Mouse (Mus musculus) T-helper 1 cell (primary cell): ENCODE data around the gene Derl2.

Experiments used
- in situ Hi-C: fragments of 300-600 bp; cut with MboI, MseI; formaldehyde crosslinking; loops from one replicate; pipeline ENCODE4 v1.15.1; 2025; ENCODE audit warnings: high pct_unique_total_duplicates

Derl2 gene

GRCm38 (mm10) chr11:71019201-71020068, at the start of gene Derl2, which contains the start of gene Mis12:
TSS of gene Derl2 (minus strand) at chr11:71019841.
TSS of gene Mis12 (plus strand) at chr11:71019611.
- in situ Hi-C loops = no loop called here

DNA sequence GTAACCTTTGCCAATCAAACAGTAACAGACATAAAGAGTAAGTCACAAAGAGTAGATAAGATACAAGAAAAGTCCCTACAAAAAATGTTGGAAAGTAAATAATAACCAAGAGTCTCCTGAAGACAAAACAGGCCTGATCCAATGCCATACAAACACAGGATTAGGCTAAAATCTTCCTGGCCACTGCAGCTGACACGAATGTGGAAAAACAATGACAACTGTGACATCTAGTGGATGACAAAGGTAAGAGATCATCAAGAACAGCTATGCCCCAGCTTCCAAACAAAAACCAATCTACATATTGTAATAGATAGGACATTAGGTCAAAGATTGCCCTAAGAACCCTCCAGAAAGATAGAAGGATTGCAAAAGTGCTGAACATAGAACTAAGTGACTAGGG, 32.9 kb upstream of the Derl2 start:
- in situ Hi-C loops = no loop called here

DNA sequence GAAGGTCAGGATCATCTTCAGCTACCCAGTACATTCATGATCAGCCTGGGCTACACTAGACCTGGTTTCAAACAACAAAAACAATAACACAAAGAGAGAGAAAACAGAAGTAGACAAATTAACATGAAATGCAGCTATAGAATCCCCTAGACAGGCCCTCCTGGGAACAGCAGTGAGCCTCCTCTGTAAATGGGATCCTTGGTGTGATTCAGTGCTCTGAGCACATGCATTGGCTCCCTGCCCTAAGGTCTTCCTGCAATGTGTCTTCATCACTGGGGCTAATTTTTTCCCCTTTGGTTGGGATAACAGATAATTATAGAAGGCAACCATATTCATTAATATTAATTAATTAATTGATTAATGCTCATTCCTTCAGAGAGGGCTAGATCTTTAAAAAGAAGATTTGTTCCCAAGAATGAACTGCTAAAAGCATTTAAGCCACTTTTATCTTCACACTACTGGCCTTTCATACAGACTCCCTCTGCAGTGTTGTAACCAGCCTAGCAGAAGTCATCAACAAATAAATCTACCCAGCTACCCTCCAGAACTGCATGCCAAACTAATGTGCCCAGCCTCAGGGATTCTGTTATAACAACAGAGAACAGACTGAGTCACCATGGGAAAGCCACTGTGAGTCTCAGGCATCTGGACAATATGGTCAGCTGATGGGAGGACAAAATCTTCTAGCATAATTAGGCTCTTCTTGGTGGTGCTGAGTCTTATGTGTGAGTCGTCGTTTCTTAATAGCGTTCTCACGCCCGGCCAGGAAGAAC, 20.1 kb upstream of the Derl2 start:
- in situ Hi-C loops = no loop called here

DNA sequence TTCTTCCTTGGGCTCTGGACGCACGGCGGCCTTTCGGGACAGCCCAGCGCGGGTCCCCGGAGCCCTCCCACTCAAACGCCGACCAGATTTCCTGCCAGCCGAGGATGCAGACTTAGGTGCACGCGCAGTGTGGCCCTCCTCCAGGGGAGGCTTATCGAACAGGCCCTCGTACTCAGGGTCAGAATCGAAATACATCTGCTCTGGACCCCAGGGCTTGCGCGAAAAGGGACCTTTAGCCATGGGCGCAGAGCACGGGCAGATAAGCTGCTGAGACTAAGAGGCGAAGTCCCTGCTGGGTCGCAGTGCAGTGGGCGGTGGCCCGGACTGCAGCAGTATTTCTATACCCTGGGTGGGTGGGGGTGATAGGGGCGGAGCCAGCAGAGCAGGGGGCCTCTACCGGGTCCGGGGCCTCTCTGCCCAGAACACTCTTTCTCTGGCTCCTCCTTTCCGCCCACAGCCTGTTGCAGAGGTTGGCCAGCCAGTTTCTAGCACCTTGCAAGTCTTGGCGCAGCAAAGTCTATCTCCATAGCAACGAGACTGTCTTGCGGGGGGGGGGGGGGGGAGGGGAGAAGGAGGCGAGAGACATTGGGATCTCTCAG, 13.6 kb upstream of the Derl2 start, which contains the start of gene 6330403K07Rik:
TSS of gene 6330403K07Rik (minus strand) at position 351 of the 599 bp plus-strand sequence.
- in situ Hi-C loops = no loop called here

DNA sequence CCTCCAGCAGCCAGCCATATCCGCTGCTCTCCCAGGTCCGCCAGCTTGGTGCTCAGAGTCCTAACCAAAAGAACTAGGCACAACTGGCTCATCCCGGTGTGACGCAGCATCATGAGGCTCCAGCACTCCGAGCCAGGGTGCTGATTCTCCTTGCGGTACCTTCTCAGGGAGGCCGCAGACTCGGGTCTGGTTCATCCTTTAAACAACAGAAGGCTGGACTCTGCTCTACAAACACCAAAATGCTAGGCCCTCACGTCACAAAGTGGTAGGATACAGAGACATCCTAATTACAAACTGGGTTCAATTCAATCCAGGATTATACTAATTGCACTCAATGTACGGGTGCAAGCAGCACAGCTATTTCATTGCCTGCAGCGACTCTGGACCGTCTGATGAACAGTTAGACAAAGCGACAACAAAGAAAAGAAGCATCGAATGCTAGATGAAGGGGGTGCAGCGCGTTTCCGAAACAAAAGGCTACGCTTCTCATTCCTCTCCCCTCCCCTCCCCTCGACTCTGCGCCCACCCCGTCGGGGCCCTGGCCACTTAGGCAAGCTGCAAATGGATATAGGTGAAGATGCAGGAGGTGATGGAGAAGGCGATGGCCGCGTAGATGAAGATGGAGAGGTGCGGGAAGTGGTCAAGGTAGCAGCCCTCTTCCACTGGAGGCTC, 13.0 kb upstream of the Derl2 start:
- in situ Hi-C loops = no loop called here

DNA sequence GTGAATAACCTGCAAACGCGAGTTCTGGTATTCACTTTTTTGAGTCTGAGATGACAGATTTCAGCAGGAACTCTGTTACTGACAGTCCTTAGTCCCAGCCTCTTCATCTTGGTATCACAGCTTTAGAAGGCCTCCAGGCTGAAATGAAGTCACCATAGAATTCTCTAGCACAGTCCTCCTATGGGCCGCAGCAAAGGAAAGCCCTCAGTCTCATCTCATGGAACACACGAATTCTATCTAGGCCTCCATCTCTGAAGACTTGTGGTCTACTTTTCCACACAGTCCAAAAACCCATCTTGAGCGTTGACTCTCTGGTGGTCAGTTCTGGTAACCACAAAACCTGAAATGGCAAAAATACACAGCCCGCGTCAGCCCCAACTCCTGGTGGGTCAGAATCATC, 12.4 kb upstream of the Derl2 start:
- in situ Hi-C loops = no loop called here

DNA sequence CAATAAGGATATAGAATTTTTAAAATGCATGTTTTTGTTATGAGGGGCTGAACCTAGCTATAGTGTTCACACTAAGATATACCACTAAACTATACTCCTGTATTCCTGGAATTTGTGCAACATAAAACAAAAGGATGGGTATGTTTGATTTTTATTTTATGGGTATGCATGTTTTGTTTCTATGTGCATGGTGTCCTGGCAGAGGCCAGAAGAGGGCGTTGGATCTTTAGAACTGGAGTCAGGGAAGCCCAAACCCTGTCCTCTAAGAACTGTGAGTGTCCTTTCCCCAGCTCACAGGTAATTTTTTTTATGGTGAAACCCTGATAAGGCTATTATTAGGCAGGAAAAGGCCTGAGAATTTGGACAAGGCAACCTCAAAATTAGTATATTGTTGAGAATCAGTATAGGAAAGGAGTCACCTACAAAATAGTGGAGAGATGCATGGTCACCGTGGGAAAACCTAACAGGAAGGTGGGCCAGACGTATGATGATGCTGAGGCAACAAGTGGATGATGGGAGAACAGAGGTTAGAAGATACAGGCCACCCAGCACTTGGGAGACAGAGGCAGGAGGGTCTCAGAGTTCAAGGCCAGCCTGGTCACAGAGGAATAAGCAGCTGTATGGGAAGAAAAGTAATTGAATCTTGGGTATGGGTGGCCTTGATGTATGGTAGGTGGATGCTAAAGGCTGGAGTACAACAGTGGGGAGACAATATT, 9.9 kb upstream of the Derl2 start:
- in situ Hi-C loops = no loop called here

DNA sequence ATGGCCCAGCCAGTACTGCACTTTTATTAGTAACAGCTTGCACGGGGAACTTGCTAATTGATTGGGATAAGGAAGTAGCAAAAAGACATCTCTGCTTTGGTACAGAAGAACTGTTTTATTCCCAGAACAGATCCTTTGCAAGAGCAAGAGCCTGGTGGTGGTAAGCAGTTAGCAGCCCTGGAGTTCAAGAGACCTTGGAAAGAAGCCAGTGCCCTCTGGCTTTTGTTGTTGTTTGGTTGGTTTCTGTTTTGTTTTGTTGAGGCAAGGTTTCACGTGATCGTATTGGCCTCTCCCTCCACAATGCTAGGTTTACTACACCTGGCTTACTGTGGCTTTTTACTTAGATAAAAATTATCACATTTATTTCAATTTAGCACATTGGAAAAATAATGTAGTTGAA, 8.6 kb upstream of the Derl2 start:
- in situ Hi-C loops = no loop called here

DNA sequence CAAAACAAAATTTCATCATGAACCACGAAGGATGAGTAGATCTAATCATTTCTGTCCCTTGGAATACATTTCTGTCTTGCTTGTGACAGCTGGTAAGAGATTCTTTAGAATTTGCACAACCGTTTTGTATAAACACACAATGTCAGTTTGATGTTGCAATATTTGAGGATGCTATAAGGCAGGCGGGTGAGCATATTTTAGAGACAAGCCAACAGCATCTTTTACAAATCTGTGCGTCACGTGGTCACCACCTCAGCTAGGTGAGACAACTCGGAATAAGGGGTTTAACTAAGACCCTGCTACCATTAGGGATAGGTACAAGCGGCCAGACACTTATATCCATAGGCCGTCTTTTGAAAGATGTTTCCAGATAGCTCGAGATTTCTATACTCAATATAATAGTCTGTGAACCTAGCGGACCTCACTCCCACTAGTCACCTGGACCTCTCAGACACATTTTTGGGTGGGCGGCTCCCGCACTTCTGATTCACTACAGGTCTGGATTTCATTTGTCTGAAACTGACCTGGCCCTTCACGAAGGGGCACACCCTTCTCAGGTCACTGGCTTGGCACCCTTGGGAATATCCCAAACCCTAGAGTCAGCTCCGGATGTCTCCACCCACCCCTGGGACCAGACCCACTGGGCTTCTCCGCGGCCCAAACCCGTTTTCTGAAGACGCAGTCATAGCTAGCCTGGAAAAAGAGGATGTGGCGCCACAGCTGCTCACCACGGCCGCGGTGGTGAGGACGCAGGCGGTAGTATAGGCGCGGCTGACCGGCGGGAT, 1.0 kb downstream of the Derl2 start:
- in situ Hi-C loops = no loop called here

DNA sequence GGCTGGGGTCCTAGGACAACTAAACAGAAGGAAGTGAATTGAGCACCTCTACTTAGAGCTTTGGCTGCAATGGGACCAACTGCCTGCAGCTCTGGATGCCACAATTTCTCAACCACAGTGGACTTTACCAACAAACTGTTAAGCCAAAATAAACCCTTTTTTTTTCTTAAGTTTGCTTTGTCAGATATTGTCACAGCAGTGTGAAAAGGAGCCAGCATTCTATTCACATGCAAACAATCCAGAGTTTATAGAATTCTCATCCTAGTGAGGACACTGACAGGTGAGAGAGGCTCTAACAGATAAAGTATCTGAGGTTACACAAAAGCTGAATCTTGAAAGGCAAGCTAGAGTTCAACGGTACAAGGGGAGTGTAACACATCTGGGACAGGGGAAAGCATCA, 2.6 kb downstream of the Derl2 start:
- in situ Hi-C loops = no loop called here

- in situ Hi-C loops = no loop called here
These were observed 6.9 kb downstream of the Derl2 start for GRCm38 (mm10) chr11:71012743-71013142.

- in situ Hi-C loops = no loop called here
These were observed 11.3 kb downstream of the Derl2 start for GRCm38 (mm10) chr11:71008321-71008720.

DNA sequence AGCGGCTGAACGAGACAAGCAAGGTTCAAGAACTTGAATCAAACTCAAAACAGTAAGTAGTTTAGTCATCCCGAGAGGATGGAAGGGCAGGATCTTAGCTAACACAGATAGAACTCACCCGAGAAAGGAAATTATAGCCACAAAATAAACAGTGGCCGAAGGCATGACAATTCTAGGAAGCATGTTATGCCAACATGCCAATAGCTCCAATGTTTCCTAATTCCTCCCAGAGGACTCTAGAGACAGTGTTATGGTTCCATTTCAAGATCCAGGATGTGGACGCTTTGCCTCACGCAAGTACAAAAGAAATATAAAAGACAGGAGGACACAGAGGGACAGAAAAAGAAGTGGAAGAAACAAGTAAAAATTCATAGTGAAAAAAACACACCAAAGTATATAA, 11.8 kb downstream of the Derl2 start:
- in situ Hi-C loops = no loop called here

DNA sequence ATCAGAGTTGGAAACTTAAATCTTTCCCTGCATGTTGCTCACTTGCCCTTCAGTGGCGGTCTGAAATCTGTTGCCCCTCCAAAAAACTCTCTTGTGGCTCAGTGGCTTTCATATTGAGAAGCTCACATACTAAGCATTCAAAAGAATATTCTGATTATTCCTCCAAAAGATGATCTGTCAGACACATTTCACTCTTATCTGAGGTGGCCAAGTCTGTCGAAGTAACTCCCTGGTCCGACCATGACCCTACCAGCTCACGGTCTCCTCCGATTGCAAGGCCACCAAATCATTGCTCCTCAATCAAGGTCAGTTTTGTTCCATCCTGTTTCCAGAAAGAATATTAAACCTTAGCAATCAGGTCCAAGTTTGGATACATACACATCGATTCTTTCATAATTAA, 12.6 kb downstream of the Derl2 start:
- in situ Hi-C loops = no loop called here

GRCm38 (mm10) chr11:71005046-71005445, 14.6 kb downstream of the Derl2 start:
- in situ Hi-C loops = no loop called here

GRCm38 (mm10) chr11:71004316-71004773, 15.3 kb downstream of the Derl2 start, which contains the start of gene Dhx33:
TSS of gene Dhx33 (minus strand) at chr11:71004437.
- in situ Hi-C loops = no loop called here

DNA sequence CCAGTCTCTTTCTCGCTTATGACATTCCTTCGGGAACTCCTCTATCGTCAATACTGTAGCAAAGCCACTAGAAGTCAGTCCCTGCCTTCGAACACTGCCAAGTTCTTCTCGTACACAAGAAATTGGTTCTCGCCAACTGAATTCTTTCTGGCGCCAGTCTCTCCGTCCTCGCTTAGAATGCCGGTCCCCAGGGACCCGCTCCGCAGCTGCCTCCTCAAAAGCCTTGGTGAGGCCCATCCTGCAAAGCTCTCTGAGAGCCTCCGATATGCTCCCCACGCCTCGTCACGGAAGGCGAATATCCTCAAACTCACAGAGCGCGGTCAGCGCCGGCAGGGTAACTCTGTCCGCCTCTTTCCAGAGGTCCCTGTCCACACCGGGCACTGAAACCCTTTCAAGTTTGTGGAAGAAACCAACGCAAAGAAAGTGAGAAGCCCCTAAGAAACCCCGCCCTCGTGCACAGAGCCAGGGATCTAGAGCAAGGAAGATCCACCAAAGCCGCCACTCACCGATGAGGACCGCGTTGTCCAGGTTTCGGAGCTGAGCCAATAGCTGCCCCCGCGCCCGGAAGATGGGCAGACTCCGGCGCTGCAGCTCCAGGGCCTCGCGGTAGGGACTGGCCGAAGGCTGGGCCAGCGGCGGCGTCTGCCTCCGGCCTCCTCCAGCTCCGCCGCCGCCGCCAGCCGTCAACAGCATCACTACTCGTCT, 15.9 kb downstream of the Derl2 start:
- in situ Hi-C loops = no loop called here

DNA sequence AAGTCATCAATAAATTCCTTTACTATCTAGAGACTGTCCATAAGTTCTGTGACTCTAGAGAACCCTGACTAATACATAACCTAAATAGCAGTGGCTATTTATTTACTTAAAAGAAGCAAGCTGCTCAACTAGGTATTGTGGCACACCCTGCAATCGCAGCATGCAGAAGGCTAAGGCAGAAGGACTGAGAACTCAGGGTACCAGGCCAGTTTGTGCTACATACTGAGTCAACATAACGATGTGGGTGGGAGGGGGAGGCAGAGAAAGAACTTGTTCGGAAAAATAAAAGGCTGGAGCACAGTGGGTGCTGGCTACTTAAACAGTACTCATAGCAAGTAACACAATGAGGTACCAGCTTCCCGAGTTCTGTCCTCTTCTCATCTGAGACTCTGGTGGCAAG, 18.5 kb downstream of the Derl2 start:
- in situ Hi-C loops = no loop called here

DNA sequence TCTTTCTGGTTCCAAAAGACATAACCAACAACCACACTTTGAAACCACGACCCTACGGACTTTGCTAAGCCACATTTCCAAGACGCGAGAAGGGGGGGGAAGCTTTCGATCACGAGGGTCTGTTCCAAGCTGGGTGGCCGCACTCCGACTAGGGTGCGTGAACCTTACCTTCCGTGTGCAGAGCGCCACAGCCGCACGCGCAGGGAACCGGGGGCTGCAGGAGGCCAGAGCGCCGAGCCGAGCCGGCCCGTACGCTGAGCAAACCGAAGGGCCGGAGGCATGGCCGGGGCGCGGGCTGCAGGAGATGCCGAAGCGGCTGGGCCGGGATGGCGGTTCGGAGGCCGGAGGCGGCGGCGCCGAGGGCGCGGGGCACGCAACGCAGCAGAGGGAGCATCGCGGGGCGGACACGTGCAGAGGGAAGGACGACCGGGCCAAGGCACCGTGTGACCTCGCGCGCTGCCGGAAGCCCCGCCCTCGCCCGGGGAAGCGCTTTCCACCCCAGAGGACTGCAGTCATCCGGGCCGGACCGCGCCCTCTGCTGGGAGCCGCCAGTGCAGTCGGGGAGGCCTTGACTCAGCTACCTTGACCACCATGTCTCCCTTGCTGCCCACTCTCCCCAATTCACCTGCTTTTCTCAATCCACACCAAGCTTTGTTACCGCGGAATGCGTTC, 36.9 kb downstream of the Derl2 start, which contains the start of gene C1qbp:
TSS of gene C1qbp (minus strand) at position 470 of the 672 bp plus-strand sequence.
- in situ Hi-C loops = no loop called here
